Mouse (Mus musculus): ENCODE data around the gene Rab4b. TPM values are rescaled to one million over a fixed set of nuclear protein-coding genes. Genes with fewer than 3 reads are reported as not detected.

Rab4b gene
- polyA plus RNA-seq, 1 experiment from 2014 or later, result 53.5 TPM

DNA sequence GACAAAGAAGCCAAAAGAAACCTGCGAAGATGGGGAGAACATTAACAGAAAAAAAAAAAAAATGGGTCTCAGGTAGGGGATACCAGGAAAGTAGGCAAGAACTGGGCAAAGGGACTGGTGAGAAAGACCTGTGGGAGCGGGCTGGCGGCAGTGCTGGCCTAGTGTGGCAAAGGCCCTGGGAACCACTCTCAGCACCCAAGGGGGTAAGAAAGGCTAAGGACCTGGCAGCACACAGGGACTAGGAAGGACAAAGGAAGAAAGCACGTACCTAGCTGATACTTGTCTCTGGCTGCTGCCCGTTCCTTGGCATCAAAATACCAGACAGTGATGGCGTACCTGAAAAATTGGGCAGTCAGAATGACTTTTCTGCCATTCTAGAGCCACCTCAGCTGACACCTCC lies 19.4 kb downstream of the Rab4b start:
- WGBS, result 92% methylated on average over 6 of the region's 6 CpGs
- no peak overlapping the region for H3K4me2 ChIP-seq
- H3K4me3 ChIP-seq, result no peak overlapping the region
- no peak overlapping the region for H3K27ac ChIP-seq (ENCODE audit: poor library complexity, severe bottlenecking)
- H3K4me1 ChIP-seq (replicated peaks), result peaks cover 43% of the 10 kb centered on the region
- H3K9ac ChIP-seq, result no peak overlapping the region
- peaks cover 78% of the 10 kb centered on the region for H3K36me3 ChIP-seq
- H3K27me3 ChIP-seq (replicated peaks), result no peaks in the 10 kb centered on the region
- no peak for ATAC-seq (ENCODE audit: insufficient number of reproducible peaks, low FRiP score)
- H3K9me3 ChIP-seq (replicated peaks), result no peaks in the 10 kb centered on the region

DNA sequence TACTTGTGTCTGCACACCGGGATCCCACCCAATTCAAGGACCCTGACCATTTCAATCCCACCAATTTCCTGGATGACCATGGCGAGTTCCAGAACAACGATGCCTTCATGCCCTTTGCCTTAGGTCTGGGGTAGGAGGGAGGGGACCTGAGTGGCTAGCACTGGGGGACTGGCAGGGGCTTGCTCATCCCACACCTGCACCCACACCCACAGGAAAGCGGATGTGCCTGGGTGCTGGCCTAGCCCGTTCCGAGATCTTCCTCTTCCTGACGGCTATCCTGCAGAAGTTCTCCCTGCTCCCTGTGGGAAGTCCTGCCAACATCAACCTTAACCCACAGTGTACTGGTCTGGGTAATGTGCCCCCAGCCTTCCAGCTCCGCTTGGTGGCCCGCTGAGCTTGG lies 20.5 kb downstream of the Rab4b start:
- Histone ChIP-seq H3K27me3 (replicated peaks) (no peaks in the 10 kb centered on the region), H3K27ac (ENCODE audit: poor library complexity, severe bottlenecking) (no peak overlapping the region), H3K9me3 (replicated peaks) (0 out of 2 replicates have a peak, but pooled peaks cover 4% of the 10 kb centered on the region), H3K4me2 (no peak overlapping the region), H3K4me1 (replicated peaks) (peaks cover 36% of the 10 kb centered on the region), H3K36me3 (peaks cover 70% of the 10 kb centered on the region), H3K4me3 (no peak overlapping the region), H3K9ac (no peak overlapping the region)
- 94% methylated on average over 9 of the region's 9 CpGs for WGBS
- no peak for ATAC-seq (ENCODE audit: insufficient number of reproducible peaks, low FRiP score)

DNA sequence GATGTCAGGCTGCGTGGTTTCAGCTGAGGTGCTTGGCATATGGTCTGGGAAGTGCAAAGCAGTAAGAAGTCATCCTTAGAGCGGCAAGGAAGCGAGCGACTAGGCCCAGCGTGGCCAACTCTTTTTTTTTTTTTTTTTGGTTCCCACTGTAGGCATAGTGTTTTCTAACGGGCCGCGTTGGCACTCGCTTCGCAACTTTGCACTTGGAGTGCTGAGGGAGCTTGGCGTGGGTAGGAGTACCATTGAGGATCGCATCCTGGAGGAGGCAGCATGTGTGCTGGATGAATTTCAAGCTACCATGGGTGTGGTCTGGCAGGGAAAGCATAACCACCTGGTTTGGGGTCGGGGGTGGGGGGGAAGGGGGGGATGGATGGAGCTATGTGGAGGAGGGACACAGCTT lies 22.7 kb downstream of the Rab4b start:
- Histone ChIP-seq H3K4me1 (replicated peaks) (peaks cover 17% of the 10 kb centered on the region), H3K27ac (ENCODE audit: poor library complexity, severe bottlenecking) (no peak overlapping the region), H3K27me3 (replicated peaks) (no peaks in the 10 kb centered on the region), H3K9me3 (replicated peaks) (0 out of 2 replicates have a peak, but pooled peaks cover 4% of the 10 kb centered on the region), H3K4me3 (no peak overlapping the region), H3K4me2 (no peak overlapping the region), H3K9ac (no peak overlapping the region), H3K36me3 (peaks cover 50% of the 10 kb centered on the region)
- ATAC-seq (ENCODE audit: insufficient number of reproducible peaks, low FRiP score), result no peak
- 77% methylated on average over 13 of the region's 13 CpGs for WGBS

DNA sequence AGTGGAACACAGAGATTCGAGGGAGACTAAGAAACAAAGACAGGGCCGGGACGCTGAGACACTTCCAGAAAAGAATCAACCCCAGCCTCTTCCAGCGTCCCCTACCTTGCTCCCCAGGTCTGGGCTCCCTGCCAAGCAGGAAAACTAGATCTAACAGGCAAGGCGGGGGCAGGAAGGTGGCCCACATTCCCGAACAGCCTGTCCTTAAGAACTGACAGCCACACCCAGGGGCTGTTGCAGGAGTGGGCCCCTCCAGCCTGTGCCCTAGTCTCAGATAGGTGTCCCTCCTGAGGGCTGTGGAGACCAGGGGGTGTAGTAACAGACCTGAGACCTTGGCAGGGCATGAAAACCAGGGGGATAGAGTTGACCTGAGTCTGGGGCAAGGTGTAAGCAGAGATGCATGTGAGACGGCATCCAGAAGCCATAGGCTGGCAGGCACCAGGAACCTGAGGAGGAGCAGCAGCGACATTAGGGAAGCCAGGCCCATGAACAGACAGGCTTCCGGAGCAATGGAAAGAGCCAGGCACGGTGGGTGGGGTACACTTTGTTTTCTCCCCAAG lies 25.4 kb downstream of the Rab4b start, which contains the start of gene Cyp2t4:
TSS of gene Cyp2t4 (plus strand) at position 510 of the 560 bp plus-strand sequence.
- Histone ChIP-seq H3K27me3 (replicated peaks) (no peaks in the 10 kb centered on the region), H3K4me3 (no peak within 1 kb of the TSS), H3K4me1 (replicated peaks) (peaks cover 6% of the 10 kb centered on the region), H3K36me3 (peaks cover 23% of the 10 kb centered on the region), H3K9ac (no peak within 1 kb of the TSS), H3K27ac (ENCODE audit: poor library complexity, severe bottlenecking) (no peak within 1 kb of the TSS), H3K4me2 (no peak within 1 kb of the TSS), H3K9me3 (replicated peaks) (0 out of 2 replicates have a peak, but pooled peaks cover 4% of the 10 kb centered on the region)
- 0 out of 2 replicates have a peak, but pooled peaks have one; percentile 29 for ATAC-seq (ENCODE audit: insufficient number of reproducible peaks, low FRiP score)
- WGBS, result 60% methylated on average over 10 of the region's 10 CpGs

DNA sequence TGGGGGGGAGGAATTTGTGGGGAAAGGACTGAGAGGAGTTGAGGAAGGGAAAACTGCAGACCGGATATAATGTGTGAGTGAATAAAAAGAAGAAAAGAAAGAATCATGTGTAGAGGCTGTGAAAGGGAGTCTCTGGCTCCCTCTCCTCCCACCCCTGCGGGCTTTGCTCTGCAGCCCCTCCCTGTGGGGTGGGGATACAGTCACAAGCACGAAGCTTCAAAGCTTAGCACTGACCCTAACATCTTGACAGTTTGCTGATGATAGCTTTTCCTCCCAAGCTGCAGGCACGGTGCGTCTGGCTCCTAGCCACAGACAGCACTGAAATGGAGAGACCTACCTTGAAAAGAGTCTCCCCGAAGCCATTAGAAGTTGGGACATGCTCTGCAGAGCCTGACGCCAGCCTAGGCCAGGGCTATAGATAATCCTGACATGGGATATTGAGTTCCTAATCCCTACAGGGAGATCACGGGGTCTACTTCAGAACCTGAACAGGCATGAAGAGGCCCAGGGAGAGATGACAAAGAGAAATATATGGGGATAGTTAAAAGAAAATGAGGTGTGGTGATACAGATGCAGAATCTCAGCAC lies 42.2 kb downstream of the Rab4b start:
- peaks cover 8% of the 10 kb centered on the region for H3K9me3 ChIP-seq (replicated peaks)
- H3K9ac ChIP-seq, result no peak overlapping the region
- 0 out of 2 replicates have a peak, but pooled peaks cover 4% of the 10 kb centered on the region for H3K4me1 ChIP-seq (replicated peaks)
- ATAC-seq (ENCODE audit: insufficient number of reproducible peaks, low FRiP score), result no peak
- H3K4me2 ChIP-seq, result no peak overlapping the region
- H3K27me3 ChIP-seq (replicated peaks), result no peaks in the 10 kb centered on the region
- H3K36me3 ChIP-seq, result no peaks in the 10 kb centered on the region
- H3K27ac ChIP-seq (ENCODE audit: poor library complexity, severe bottlenecking), result no peak overlapping the region
- WGBS, result 50% methylated on average over 8 of the region's 8 CpGs
- no peak overlapping the region for H3K4me3 ChIP-seq

DNA sequence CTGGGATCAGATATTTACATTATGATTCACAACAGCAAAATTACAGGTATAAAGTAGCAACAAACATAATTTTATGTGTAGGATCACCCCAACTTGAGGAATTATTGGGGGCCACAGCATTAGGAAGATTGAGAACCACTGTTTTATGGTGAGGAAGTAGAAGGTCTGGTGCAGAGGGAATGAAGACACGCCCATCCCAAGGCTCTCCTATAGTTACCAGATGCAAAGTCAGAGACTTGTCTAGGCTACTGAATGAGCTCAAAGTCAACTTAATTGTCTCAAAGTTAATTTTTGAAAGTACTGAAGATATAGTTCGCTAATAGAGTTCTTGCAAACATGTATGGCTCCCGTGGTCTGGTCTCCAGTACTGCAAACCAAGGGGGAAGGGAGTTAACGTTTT lies 44.9 kb downstream of the Rab4b start:
- Histone ChIP-seq H3K27ac (ENCODE audit: poor library complexity, severe bottlenecking) (no peak overlapping the region), H3K9me3 (replicated peaks) (no peaks in the 10 kb centered on the region), H3K4me2 (no peak overlapping the region), H3K9ac (no peak overlapping the region), H3K36me3 (no peaks in the 10 kb centered on the region), H3K27me3 (replicated peaks) (no peaks in the 10 kb centered on the region), H3K4me1 (replicated peaks) (0 out of 2 replicates have a peak, but pooled peaks cover 4% of the 10 kb centered on the region), H3K4me3 (no peak overlapping the region)
- ATAC-seq (ENCODE audit: insufficient number of reproducible peaks, low FRiP score), result no peak
- WGBS, result 74% methylated on average over 4 of the region's 4 CpGs

DNA sequence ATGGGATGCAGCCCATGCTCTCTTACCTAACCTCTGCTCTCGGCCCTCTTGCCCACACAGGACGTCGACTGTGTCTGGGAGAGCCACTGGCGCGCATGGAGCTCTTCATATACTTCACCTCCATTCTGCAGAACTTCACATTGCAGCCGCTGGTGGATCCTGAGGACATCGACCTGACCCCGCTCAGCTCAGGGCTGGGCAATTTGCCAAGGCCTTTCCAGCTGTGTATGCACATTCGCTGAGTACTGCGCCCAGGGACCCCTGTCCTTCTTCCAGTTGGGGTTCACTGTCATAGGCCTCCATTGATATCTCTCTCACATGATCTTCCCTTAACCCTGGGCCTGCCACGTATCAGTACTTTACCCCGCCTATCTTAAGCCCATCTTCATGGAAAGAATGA lies 45.5 kb downstream of the Rab4b start:
- no peak overlapping the region for H3K9ac ChIP-seq
- 52% methylated on average over 12 of the region's 12 CpGs for WGBS

DNA sequence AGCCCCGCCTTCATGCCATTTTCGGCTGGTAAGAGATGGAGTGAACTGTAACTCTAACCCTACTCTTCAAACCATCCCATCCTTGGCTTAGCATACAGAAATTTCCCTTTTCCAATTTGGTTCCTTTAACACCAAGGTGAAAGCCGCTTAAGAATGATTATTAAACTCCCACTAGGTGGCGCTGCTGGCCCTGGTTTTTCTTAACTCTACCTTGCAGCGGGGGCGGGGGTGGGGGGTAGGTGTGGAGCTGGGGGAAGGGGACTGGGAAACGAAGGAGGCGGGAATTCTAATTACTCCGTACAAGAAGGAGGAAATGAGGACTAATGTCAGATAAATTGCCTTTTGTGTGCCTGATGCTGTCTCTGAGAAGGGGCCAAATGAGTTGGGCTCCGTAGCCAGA lies 46.1 kb downstream of the Rab4b start:
- H3K9ac ChIP-seq, result no peak overlapping the region
- H3K9me3 ChIP-seq (replicated peaks), result no peaks in the 10 kb centered on the region
- H3K4me1 ChIP-seq (replicated peaks), result 0 out of 2 replicates have a peak, but pooled peaks cover 4% of the 10 kb centered on the region
- H3K27me3 ChIP-seq (replicated peaks), result no peaks in the 10 kb centered on the region
- no peak for ATAC-seq (ENCODE audit: insufficient number of reproducible peaks, low FRiP score)
- no peaks in the 10 kb centered on the region for H3K36me3 ChIP-seq
- H3K27ac ChIP-seq (ENCODE audit: poor library complexity, severe bottlenecking), result no peak overlapping the region
- no peak overlapping the region for H3K4me3 ChIP-seq
- WGBS, result 12% methylated on average over 10 of the region's 10 CpGs
- peak overlapping the region; percentile 29; the same call in 1 of the 2 replicates for H3K4me2 ChIP-seq

More for the DNA sequence above, 45.5 kb downstream of the Rab4b start:
- no peak overlapping the region for H3K4me2 ChIP-seq
- no peak overlapping the region for H3K4me3 ChIP-seq
- H3K27me3 ChIP-seq (replicated peaks), result no peaks in the 10 kb centered on the region
- no peak for ATAC-seq (ENCODE audit: insufficient number of reproducible peaks, low FRiP score)
- no peak overlapping the region for H3K27ac ChIP-seq (ENCODE audit: poor library complexity, severe bottlenecking)
- no peaks in the 10 kb centered on the region for H3K9me3 ChIP-seq (replicated peaks)
- 0 out of 2 replicates have a peak, but pooled peaks cover 4% of the 10 kb centered on the region for H3K4me1 ChIP-seq (replicated peaks)
- H3K36me3 ChIP-seq, result no peaks in the 10 kb centered on the region

DNA sequence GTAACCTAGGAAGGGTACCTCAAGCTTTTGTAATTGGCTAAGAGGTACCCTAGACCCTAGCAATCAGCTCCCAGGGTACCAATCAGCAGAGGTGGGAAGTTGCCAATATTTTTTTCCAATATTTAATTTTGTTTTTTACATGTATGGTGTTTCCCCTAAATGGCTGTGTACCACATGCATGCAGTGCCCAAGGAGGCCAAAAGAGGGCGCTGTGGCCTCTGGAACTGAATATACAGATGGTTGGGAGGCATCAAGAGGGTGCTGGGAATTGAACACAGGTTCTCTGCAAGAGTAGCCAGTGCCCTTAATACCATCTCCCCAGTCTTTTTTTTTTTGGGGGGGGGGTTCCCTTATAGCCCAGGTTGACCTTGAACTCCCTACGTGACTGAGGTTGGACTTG lies 47.3 kb downstream of the Rab4b start:
- no peak overlapping the region for H3K4me3 ChIP-seq
- H3K4me2 ChIP-seq, result no peak overlapping the region
- H3K27me3 ChIP-seq (replicated peaks), result no peaks in the 10 kb centered on the region
- no peaks in the 10 kb centered on the region for H3K36me3 ChIP-seq
- WGBS, result 65% methylated on average over 2 of the region's 2 CpGs
- H3K9ac ChIP-seq, result no peak overlapping the region
- H3K4me1 ChIP-seq (replicated peaks), result 0 out of 2 replicates have a peak, but pooled peaks cover 4% of the 10 kb centered on the region
- H3K9me3 ChIP-seq (replicated peaks), result no peaks in the 10 kb centered on the region
- ATAC-seq (ENCODE audit: insufficient number of reproducible peaks, low FRiP score), result no peak
- H3K27ac ChIP-seq (ENCODE audit: poor library complexity, severe bottlenecking), result no peak overlapping the region

DNA sequence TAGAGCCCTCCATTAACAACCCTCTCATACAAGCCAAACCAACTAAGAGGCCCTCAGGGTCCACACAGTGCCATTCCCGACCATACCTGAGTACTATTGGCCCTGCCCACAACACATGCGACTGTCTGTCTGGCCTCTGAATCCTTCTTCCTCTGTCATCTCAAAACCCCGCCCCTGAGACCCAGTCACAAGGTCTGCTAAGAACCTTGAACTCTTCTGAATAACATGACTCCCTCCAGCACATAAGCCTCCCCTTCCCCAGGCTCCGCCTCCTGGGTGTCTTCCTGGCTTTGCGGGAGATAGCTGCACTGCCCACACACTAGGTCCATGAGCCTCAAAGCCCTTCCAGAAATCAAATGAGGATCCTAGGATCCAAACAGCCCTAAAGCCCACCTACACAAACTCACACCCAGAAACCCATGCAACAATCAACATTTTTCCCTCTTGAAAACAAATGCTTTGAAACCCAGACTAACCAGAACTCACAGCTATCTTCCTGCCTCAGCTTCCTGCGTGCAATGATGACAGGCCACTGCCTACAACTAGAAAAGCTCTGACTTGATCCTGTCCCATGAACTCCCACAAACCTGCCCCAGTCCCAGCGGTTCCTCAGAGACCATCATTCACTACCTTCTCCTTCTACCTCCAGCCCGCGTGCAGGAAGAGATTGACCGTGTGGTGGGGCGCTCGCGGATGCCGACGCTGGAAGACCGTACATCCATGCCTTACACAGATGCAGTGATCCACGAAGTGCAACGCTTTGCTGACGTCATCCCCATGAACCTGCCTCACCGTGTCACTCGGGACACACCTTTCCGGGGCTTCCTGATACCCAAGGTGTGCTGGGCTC lies 48.0 kb downstream of the Rab4b start:
- Histone ChIP-seq H3K4me3 (no peak overlapping the region), H3K27me3 (replicated peaks) (no peaks in the 10 kb centered on the region), H3K9ac (no peak overlapping the region), H3K4me1 (replicated peaks) (0 out of 2 replicates have a peak, but pooled peaks cover 4% of the 10 kb centered on the region), H3K27ac (ENCODE audit: poor library complexity, severe bottlenecking) (no peak overlapping the region), H3K36me3 (no peaks in the 10 kb centered on the region), H3K9me3 (replicated peaks) (no peaks in the 10 kb centered on the region), H3K4me2 (no peak overlapping the region)
- 0 out of 2 replicates have a peak, but pooled peaks have one; percentile 38 for ATAC-seq (ENCODE audit: insufficient number of reproducible peaks, low FRiP score)
- WGBS, result 83% methylated on average over 22 of the region's 22 CpGs

DNA sequence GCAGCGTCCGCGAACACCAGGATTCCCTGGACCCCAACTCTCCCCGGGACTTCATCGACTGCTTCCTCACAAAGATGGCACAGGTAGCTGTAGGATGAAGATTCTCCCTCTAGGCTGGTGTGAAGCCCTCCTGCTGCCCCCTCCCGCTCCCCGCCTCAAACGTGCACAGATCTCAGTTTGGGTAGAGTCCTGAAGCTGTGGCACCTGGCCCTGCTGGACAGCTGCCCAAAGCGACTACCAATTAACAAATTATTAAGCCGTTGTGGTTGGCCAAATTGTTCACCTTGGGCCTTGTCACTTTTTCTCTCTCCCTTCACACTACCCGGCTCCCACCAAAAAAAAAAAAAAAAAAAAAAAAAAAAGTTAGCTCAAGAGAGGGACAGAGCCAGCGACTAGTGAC lies 48.9 kb downstream of the Rab4b start:
- Histone ChIP-seq H3K4me3 (no peak overlapping the region), H3K9ac (no peak overlapping the region), H3K4me2 (no peak overlapping the region), H3K4me1 (replicated peaks) (0 out of 2 replicates have a peak, but pooled peaks cover 4% of the 10 kb centered on the region), H3K27ac (ENCODE audit: poor library complexity, severe bottlenecking) (no peak overlapping the region), H3K27me3 (replicated peaks) (no peaks in the 10 kb centered on the region), H3K36me3 (no peaks in the 10 kb centered on the region), H3K9me3 (replicated peaks) (no peaks in the 10 kb centered on the region)
- 87% methylated on average over 12 of the region's 12 CpGs for WGBS
- no peak for ATAC-seq (ENCODE audit: insufficient number of reproducible peaks, low FRiP score)

All from heart, embryonic 12.5 days (tissue).